Mouse (Mus musculus): ENCODE results near the gene Ccdc158.

Gene Ccdc158

DNA sequence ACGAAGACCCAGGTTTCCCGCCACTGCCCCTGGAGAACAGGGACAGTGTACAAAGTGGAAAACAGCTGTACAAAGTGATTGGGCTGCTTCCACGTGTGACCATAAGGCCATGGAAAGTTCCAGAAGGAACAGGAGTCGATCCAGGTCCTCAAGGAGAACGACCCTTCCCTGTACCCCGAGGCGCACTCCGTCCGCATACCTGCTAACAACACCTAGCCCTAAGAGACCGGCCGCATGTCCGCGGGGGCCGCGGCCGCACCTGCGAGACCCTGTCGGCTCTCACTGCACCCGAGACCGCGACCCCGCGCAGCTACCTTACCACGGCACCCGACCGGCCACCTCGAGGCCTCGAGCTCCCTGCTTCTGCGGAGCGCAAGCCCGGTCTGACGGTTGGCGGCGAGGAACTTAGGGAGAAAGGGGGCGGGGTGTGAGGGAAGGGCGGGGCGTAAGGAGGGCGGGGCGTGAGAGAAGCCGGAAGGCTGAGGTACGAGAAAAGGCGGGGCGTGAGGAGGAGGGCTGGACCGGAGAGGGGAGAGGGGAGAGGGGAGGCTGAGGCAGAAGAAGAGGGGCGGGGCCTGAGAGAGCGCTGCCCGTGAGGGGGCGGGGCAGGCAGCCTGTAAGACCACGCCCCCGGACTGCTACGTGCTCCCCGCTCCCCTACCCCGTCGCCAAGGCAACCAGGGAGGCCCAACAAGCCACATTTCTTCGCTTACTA lies at the start of gene Ccdc158:
TSS of gene Ccdc158 (minus strand) at position 413 of the 715 bp plus-strand sequence.
- DNase-seq (ENCODE audit: low spot score): peak; percentile 56

DNA sequence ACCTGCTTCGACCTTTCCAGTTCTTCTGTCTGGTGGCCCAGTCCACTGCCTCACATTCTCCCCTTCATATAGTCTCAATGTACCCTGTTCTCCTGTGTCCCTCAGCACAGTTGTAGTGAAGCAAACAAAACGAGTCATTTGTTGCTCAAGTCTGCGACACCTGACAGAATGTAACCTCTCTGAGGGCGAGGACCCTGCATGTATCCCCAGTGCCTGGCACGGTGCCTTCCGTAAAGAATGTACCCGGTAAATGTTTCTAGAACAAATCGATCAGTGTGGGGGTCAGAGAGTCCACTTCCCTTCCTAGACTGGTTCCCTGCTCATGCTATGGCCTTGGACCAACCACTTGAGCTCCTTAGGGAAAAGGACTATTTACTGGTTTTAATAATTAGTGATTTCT lies 46.5 kb upstream of the Ccdc158 start:
- no peak for DNase-seq (ENCODE audit: low spot score)

DNA sequence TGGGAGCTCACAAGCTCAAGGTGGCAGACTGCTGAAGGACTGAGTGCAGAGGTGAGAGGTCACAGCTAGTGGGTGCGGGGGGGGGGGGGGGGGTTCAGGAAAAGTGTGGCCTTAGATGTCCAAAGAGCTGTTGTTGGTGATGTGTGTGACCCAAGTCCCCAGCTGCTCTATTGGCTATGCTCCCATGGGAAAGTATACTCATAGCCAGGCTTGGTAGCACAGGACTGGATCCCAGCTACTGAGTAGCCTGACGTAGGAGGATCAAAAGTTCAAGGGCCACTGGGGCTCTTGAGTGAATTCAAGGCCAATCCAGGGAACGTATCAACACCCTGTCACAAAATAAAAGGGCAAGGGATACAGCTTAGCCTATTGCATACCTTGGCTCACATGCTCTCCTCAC lies 43.8 kb upstream of the Ccdc158 start:
- DNase-seq (ENCODE audit: low spot score): no peak

DNA sequence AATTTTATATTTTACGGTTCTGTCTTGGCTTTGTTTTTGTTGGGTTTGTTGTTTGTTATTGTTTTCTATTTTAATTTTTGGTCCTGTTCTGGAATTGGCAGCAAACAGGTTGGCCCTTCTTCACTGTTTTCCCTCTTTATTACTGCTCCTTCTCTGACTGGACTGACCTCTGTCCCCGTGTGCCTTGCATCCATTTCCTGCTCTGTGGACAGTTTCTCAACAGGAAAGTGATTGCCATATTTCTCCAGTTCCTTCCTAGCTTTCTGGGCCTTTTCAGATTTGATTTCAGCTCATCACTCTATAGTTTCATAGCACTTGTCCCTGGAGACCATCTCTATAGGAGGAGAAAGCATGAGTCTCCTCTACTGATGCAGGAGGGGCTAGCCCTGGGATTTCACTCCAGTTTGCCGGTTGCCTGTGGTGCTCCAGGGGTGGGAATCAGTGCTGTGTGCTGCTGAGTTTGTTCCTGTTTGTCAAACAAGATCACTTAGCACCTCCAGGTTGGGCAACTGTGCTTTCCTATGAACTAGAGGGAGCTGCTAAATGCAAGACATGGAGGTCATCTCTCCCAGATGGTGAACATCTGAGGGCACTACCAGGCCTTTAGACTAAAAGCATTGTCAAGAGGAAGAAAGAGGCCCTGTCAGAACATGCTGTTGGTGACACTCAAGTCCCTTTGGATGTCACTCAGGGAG lies 42.7 kb upstream of the Ccdc158 start:
- no peak for DNase-seq (ENCODE audit: low spot score)

DNA sequence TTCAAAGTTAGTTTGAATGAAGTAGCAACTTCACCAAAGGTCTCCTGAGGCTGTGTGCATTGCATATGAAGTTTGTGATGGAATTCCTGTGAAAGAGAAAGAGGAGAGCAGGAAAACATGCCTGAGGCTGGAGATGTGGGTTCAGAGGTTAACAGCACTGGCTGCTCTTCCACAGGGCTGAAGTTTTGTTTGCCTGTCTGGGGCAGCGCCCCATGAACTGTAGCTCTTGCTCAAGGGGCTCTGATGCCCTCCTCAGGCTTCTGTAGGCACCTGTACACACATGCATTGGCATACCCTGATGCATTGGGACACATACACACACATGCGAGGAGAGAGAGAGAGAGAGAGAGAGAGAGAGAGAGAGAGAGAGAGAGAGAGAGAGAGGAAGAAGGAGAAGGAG lies 40.8 kb upstream of the Ccdc158 start:
- no peak for DNase-seq (ENCODE audit: low spot score)

DNA sequence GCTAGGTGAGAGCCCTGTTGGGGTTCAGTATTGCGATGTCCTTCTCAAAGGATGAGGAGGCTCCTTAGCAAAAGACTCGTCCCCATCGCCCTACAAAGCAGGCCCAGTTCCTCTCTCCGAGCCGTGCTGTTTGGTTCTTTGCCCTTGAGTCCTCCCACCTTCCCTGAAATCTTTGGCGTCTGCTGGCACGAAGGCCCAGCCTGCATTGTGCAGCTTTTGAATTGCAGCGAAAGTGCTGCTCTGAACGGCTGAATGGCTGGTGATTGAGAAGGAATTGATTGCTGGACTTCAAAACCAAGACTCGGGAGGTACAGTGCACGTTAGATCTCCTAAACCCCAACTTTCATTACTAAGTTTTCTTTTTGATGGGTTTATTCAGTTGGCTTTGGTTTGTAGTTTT lies 40.2 kb upstream of the Ccdc158 start:
- no peak for DNase-seq (ENCODE audit: low spot score)

DNA sequence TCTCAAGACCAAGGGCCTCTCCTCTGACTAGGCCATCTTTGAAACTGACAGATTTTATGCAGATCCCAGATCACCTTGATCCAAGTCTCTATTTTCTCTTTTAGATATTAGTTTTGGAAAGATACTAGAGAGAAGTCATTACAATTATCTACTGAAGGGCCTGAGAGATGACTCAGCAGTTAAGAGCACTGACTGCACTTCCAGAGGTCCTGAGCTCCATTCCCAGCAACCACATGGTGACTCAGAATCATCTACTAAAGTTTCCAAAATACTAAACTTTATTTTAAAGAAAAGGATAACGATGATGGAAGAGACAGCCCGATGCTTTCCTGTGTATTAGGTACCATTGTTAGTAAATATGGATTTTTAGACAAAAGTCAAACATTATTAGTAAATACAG lies 39.8 kb upstream of the Ccdc158 start:
- no peak for DNase-seq (ENCODE audit: low spot score)

DNA sequence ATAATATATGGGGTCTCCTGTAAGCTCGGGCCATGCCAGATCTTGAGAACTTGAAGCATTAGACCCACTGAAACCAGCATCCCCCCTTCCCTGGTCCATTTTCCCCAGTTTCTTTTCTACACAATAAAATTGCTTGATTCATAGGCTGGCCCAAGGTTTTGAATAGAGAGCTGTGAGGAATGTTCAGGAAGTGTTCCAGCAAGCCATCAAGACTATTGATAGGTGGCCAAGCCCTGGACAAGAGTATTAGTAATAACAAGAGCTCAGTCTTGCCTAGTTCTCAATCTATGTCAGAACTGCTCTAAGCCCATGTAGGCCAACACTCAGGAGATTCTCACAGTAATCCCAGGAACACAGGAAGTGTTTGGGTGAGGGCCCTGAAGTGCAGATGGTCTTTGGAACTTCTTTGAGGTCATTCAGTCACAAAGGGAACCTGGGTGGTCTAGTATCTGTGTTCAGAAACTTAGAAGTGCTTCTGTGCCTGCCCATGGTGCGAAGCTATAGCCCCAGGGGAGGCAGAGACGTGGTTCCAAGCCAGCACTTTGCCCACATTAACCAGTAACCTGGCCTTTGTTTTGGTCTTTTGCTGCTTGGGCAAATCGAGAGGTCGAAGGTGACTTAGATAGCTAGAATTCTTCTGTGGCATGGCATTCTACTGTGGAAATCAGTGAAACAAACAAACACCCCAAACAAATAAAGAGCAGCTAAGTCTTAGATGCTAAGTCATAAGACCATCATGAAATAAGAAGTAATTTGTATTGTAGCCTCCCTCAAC lies 37.7 kb upstream of the Ccdc158 start:
- DNase-seq (ENCODE audit: low spot score): no peak

DNA sequence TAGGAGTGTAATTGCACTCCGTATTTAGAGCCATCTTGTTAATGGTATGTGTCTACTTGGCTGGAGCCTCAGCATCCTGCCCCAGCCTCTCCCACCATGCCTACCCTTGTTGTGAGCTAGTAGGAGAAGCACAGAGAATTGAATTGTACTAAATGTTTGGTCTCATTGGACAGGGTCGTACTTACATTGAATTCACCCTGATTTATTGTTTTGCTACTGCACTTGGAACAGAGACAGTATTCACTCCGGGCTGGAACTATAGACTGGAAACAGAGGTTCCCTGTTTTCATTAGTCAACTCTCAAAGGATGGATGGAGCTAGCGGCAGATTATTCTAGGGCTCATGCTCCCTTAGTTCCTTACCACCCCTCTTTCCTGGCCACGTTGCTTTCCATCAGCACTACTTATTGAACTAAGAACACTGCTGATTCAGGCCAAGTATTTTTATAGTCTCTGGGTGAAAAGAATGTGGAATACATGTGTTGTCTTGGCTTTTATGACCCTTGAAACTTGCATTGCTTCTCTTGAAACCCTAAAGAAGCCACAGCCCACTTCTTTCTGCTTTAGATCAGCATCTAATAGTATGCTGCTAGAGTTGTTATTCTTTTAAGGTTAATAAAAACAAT lies 36.7 kb upstream of the Ccdc158 start:
- no peak for DNase-seq (ENCODE audit: low spot score)

DNA sequence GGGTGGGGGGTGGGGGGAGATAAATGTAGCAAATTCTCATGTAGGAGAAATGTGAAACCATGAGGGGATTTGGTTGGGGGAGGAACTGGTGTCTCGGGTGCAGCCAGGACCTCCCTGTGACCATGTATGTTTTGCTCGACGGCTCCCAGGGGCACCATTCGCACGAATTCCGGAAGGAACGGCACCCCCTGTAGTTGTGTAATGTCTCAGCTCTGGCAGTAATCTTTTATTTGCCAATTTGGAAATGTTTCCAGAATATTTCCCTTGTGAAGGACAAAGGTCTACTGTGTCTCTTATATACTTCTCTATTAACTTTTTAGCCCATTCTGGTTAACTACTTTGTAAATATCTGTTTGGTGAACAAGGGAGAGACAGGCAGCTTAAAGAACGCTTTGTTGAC lies 35.7 kb upstream of the Ccdc158 start:
- DNase-seq (ENCODE audit: low spot score): no peak

DNA sequence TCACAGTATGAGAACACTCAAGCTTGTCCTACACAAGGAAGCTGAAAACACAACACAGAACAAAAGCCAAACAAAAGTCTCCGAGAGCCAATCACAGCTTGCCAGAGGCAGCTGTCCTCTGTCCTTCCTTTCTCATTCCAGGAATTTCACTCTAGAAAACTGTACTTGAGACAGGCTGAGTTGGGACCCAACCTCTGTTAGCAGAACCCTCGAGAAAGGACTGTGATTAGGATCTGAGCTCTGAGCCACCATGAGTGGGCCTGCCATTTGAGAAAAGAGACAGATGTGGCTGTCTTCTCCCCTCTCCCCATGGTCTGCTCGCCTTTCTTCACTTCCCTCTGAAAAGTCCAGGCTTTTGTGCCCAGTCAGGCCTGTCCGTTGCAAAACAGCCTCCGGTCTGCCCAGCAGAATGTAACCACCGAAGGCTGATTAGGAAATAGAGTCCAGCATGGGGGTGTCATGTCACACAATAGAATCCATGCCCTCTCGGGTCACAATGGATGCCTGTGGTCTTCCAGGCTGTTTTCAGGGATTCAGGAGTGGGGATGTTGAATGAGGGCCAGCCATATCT lies 32.9 kb upstream of the Ccdc158 start:
- no peak for DNase-seq (ENCODE audit: low spot score)

DNA sequence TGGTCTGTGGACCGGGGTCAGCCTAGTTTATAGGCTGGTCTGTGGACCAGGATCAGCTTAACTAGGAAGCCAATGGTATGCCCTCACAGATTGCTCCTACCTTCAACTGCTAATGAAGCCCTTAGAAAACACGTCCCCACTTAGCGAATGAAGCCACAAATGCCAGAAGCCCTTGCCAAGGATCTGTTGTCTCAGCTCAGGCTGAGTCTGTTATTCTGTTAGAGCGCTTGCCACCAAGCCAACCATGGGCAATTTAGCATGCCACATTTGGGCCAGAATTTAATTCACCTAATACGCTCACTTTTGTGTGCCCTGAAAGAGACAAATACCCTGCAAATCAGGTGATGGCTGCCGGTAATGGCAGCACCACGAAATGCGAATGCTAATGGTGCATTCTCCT lies 28.6 kb upstream of the Ccdc158 start:
- no peak for DNase-seq (ENCODE audit: low spot score)

DNA sequence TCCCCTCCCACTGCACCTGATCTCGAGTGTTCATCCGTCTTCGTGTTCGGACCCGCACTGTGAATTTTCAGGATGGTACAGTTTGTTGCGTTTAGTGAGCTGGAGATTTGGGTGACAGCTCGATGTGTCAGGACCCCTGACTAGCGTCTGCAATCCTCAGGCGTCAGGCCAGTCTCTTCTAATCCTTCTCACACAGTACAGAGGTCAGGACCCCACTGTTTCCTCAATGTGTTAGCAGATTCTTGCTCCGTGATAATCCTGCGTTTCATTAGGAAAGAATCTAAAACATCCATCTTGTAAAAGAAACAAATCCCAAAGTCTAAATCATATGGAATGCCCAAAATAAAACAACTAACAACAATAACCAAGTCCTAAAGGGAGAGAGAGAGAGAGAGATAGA lies 26.7 kb upstream of the Ccdc158 start:
- DNase-seq (ENCODE audit: low spot score): no peak

DNA sequence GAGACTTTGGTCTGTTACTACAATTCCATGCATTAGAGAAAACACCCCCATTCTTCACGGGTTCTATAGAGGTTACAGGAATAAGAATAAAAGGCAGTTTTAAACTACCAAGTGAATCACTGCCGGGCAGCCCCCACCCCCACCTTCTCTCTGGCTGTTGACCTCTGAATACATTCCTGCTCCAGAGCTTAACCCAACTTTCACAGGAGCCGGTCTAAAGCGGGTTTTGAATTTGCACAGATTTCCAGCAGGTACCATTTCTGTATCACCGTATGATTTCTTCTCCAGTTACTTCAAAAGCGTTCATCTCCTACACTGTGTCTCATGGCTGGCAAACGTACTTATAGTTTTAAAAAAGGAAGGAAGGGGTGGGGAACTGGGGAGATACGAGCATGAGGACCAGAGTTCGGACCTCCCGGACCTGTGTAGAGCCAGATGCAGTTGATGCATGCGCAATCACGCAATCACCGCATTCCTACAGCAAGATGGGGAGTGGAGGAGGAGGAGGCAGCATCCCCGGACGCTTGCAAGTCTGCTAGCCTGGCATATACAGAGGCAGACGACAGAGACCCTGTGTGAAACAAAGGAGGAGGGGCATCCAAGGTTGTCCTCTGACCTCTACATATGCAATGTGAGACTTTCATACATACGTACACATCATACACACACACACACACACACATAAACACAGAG lies 23.9 kb upstream of the Ccdc158 start:
- DNase-seq (ENCODE audit: low spot score): no peak

DNA sequence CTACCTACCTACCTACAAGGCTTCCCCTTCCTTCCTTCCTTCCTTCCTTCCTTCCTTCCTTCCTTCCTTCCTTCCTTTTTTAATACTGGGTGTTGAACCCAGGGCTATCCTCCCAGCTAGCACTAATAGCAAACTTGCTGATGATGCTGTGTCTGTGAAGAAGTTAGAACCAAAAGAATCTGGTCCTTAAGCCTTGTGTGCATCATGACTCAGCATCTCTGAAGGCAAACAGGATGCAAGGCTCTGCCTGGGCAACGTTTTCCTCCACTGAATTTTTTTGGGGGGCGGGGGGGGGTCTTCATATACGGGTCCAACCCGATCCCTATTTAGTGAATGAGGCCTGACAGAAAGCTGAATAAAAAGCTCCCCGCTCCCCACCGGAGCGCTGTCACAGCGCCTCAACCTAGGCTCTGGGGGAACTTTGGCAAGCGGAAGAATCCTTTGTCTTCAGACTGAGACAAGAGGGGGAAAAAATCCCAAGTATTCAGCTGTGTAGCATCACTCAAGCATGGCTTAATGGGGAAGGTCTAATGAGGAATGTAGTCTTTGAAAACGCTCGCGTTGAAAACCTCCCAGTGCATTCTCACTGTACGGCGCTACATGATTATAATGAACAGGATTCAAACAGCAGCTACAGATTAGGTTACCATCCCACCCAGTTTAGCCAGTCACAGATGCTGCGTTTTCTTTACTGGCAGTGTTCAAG lies 23.2 kb upstream of the Ccdc158 start:
- DNase-seq (ENCODE audit: low spot score): no peak

DNA sequence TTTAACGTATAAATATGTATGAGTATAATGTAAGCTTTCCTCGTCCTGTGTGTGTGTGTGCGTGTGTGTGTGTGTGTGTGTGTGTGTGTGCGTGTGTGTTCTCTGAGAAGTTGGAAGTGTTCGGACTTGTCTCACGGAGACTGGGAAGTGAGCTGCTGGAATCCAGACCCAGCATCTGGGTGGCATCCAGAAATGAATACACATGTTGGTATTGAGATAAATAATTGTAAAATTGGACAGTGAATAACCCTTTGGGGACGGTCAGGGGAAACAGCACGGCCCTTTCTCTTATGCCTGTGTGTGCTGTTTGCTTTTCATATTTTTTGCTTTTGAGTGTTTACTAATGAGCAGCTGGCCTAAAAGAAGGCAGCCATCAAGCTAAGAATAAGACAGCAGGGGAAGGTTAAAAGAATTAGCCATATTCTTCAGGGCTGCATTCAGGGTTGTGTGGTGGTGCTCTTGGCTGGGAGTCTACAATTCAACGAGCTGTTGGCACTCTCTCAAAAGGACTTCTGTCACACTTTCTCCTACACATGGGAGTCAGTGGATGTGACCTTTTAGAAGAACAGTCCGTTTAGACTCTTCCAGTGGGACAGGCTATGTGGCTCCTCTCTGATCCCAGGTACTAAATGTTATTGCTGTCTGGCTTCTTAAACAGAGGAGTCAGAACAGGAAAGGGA lies 19.4 kb upstream of the Ccdc158 start:
- DNase-seq (ENCODE audit: low spot score): no peak

DNA sequence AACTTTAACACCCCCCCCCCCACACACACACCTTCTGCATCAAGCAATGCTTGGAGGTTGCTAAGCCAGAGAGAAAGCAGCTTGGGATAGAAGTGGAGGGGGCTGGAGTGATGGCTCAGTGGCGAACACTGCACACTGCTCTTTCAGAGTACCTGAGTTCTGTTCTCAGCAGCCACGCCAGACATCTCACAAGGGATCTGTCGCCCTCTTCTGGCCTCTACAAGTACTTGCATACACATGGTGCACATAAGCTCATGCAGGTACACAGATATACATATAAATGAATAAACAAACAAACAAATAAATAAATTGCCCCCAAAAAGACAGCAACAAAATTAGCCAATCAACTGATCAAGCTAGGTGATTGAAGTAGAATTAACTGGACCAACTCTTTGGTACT lies 18.7 kb upstream of the Ccdc158 start:
- DNase-seq (ENCODE audit: low spot score): no peak

DNA sequence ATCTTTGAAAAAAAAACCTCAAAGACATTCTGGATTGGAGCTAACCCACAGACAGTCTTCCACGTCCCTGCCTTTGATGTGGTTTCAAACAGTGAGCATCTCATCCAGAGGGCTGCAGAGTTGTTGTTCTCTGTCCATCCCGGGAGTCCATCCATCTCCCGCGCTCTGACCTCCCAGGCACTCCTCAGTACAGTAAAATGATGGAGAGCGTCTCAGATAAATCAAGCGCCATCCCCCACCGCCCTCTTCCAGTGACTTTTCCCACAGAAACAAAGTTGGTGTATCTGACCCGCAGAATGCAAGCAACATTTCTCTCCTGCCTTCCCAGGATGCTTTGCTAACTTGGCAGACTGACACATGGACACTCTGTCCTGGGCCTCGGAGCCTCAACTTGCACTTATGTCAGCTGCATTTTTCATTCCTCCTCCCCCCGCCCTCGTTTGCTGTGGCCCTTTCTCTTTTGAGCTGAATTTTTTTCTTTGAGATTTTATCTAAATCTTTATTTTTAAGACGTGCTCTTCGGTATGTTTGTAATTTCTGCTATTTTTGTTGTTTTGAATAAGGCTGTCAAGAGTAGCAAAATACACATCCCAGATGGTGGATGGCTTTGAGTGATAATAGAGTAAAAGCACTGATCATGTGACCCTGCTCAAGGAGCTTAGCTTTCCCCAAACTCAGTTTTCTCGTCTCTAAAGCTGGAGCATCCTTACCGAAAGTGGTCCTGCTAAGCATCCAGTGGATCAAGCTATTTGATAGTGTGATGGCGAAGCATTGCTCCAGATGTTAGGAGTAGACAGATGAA lies 17.3 kb upstream of the Ccdc158 start:
- DNase-seq (ENCODE audit: low spot score): no peak

DNA sequence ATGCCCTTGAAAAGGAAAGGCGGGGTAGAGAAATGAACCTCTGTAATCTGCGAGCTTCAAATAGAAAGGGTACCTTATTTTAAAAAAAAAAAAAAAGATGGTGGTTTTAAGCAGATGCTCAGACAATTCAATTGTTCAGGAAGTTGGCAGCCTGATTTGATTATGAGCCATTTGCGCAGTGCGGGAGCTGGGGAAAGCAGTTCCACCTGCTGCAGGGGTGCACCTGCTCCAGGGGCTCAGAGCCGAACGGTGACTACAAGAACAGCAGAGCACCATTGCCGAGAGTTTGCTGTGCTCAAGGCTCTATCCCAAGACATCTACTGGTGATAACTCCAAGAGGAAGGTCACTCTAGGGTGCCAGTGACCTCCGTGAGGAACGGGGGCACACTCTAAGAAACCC lies 13.5 kb upstream of the Ccdc158 start:
- no peak for DNase-seq (ENCODE audit: low spot score)

DNA sequence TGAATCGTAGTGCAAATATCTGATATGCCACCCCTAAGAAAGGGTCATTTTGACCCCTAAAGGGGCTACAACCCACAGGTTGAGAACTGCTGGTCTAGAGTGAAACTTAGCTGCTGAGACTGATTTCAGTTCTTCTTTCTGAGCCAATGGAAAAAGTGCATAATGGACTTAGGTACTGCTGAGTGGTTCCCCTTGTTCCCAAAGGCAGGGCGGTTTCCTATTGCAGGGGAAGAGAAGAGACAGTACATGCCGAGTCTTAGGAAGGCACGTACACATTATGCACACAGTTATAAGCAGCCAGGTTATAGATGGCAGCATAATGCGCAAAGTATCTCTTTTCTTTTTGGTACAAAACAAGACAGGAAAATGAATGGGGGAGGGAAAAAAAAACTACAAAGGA lies 13.1 kb upstream of the Ccdc158 start:
- no peak for DNase-seq (ENCODE audit: low spot score)
